15 mouse cellular contexts compared by ENCODE assay signal in the genomic region with DNA sequence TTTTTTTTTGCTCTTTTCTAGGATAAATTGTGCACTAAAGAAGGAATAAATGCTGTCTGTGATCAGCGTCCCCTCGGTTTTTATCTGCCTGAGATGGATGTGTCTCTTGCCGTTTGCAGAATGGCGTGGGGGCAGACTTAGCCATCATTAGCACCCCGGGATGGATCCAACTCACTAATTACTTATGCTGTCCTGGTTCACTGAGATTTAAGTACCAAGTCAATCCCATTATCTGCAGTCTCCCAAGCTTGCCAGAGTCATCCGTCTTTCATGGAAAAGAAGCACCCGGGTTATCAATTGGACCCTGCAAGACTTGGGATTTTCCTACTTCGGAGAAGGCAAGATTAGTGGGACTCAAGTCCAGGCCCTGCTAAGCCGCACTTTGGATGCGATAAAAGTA.
DNase-seq lines count a peak whose midpoint lies in the region; ATAC-seq and TF ChIP-seq lines count a peak whose summit lies in the region.
"Had no signal": no experiment of that assay in that cellular context is flagged by ENCODE, and none has a peak within 500 bp of the region (broad histone marks: within the 10 kb centered on the region; RNA-seq: fewer than 3 reads in every experiment).

No protein-coding gene starts in this region.

- H3K36me3 ChIP-seq in neural tube, embryonic 12.5 days, result no peaks in the 10 kb centered on the region
- no peaks in the 10 kb centered on the region for H3K36me3 ChIP-seq in hindbrain, embryonic 12.5 days
- H3K36me3 ChIP-seq in midbrain, embryonic 13.5 days, result no peaks in the 10 kb centered on the region
- H3K36me3 ChIP-seq in liver, embryonic 11.5 days (ENCODE audit: control insufficient read depth, insufficient read depth, low read length), result no peaks in the 10 kb centered on the region
- H3K36me3 ChIP-seq in liver, postnatal 0 days (replicated peaks; ENCODE audit: insufficient read depth, low read length), result no peaks in the 10 kb centered on the region
- H3K36me3 ChIP-seq: heart, embryonic 10.5 days; limb, embryonic 10.5 days; liver, embryonic 12.5 days had no signal

- H3K9ac ChIP-seq in neural tube, embryonic 12.5 days, result no peak overlapping the region
- no peak overlapping the region for H3K9ac ChIP-seq in hindbrain, embryonic 12.5 days
- no peak overlapping the region for H3K9ac ChIP-seq in midbrain, embryonic 13.5 days (replicated peaks)
- no peak overlapping the region for H3K9ac ChIP-seq in liver, embryonic 11.5 days (ENCODE audit: low read depth, low read length)
- no peak overlapping the region for H3K9ac ChIP-seq in liver, postnatal 0 days (replicated peaks)
- H3K9ac ChIP-seq: liver, embryonic 12.5 days had no signal

- H3K4me2 ChIP-seq in neural tube, embryonic 12.5 days (replicated peaks), result peak overlapping the region; percentile 38; the same call in 1 of the 2 replicates
- H3K4me2 ChIP-seq in hindbrain, embryonic 12.5 days (replicated peaks), result peak overlapping the region; percentile 38; the same call in 1 of the 2 replicates
- H3K4me2 ChIP-seq in midbrain, embryonic 13.5 days (replicated peaks), result peak overlapping the region; percentile 45
- H3K4me2 ChIP-seq in liver, embryonic 11.5 days, result no peak overlapping the region
- no peak overlapping the region for H3K4me2 ChIP-seq in liver, postnatal 0 days (ENCODE audit: low read depth, low read length)
- H3K4me2 ChIP-seq: liver, embryonic 12.5 days had no signal

- no peak for DNase-seq in neural tube, embryonic 10.5 days (ENCODE audit: extremely low spot score, low spot score)
- peak; percentile 83 for DNase-seq in retina, postnatal 1 day
- no peak for DNase-seq in testis, postnatal 10 days (ENCODE audit: low spot score)
- no peak for DNase-seq in liver, embryonic 11.5 days (ENCODE audit: low spot score)
- DNase-seq in liver, postnatal 0 days, result no peak
- DNase-seq: cerebellum, adult 9-10 months; gastrocnemius, postnatal 25 days; heart, postnatal 10 days had no signal

- H3K27ac ChIP-seq in neural tube, embryonic 12.5 days, result peak overlapping the region; percentile 62; the same call in 1 of the 2 replicates
- H3K27ac ChIP-seq in hindbrain, embryonic 12.5 days, result peak overlapping the region; percentile 74
- H3K27ac ChIP-seq in midbrain, embryonic 13.5 days, result peak overlapping the region; percentile 87
- no peak overlapping the region for H3K27ac ChIP-seq in liver, embryonic 11.5 days (ENCODE audit: low read depth, low read length)
- H3K27ac ChIP-seq in liver, postnatal 0 days (ENCODE audit: low read depth), result no peak overlapping the region
- H3K27ac ChIP-seq: heart, embryonic 10.5 days; layer of hippocampus, adult 2 months; limb, embryonic 10.5 days; liver, embryonic 12.5 days had no signal

- no peaks in the 10 kb centered on the region for H3K27me3 ChIP-seq in neural tube, embryonic 12.5 days (replicated peaks)
- no peaks in the 10 kb centered on the region for H3K27me3 ChIP-seq in hindbrain, embryonic 12.5 days
- no peaks in the 10 kb centered on the region for H3K27me3 ChIP-seq in midbrain, embryonic 13.5 days
- no peaks in the 10 kb centered on the region for H3K27me3 ChIP-seq in liver, embryonic 11.5 days (replicated peaks; ENCODE audit: control insufficient read depth, insufficient read depth, low read length)
- H3K27me3 ChIP-seq in liver, postnatal 0 days (ENCODE audit: insufficient read depth, low read length), result no peaks in the 10 kb centered on the region
- H3K27me3 ChIP-seq: liver, embryonic 12.5 days had no signal

- no peaks in the 10 kb centered on the region for H3K9me3 ChIP-seq in neural tube, embryonic 12.5 days
- H3K9me3 ChIP-seq in hindbrain, embryonic 12.5 days (replicated peaks), result no peaks in the 10 kb centered on the region
- no peaks in the 10 kb centered on the region for H3K9me3 ChIP-seq in midbrain, embryonic 13.5 days
- H3K9me3 ChIP-seq in liver, embryonic 11.5 days (ENCODE audit: control insufficient read depth, low read length), result no peaks in the 10 kb centered on the region
- no peaks in the 10 kb centered on the region for H3K9me3 ChIP-seq in liver, postnatal 0 days (ENCODE audit: low read length)
- H3K9me3 ChIP-seq: heart, embryonic 10.5 days; limb, embryonic 10.5 days; liver, embryonic 12.5 days had no signal

- no peak for TF ChIP-seq EP300 in liver, postnatal 0 days (IDR thresholded peaks at IDR 0.05; ENCODE audit: low read depth)

- H3K4me3 ChIP-seq in neural tube, embryonic 12.5 days, result no peak overlapping the region
- H3K4me3 ChIP-seq in hindbrain, embryonic 12.5 days, result no peak overlapping the region
- no peak overlapping the region for H3K4me3 ChIP-seq in midbrain, embryonic 13.5 days (replicated peaks)
- H3K4me3 ChIP-seq in liver, embryonic 11.5 days (ENCODE audit: low read depth, low read length), result no peak overlapping the region
- no peak overlapping the region for H3K4me3 ChIP-seq in liver, postnatal 0 days (ENCODE audit: low read depth, low read length)
- H3K4me3 ChIP-seq: heart, embryonic 10.5 days; limb, embryonic 10.5 days; liver, embryonic 12.5 days had no signal

- no peak for TF ChIP-seq CTCF in liver, postnatal 0 days (IDR thresholded peaks at IDR 0.05; ENCODE audit: low read depth)

- H3K4me1 ChIP-seq in neural tube, embryonic 12.5 days, result peaks cover 22% of the 10 kb centered on the region
- H3K4me1 ChIP-seq in hindbrain, embryonic 12.5 days, result peaks cover 36% of the 10 kb centered on the region
- peaks cover 61% of the 10 kb centered on the region for H3K4me1 ChIP-seq in midbrain, embryonic 13.5 days (replicated peaks)
- no peaks in the 10 kb centered on the region for H3K4me1 ChIP-seq in liver, embryonic 11.5 days (replicated peaks; ENCODE audit: control insufficient read depth, insufficient read depth, low read length)
- no peaks in the 10 kb centered on the region for H3K4me1 ChIP-seq in liver, postnatal 0 days (ENCODE audit: insufficient read depth)
- H3K4me1 ChIP-seq: heart, embryonic 10.5 days; limb, embryonic 10.5 days; liver, embryonic 12.5 days had no signal

- WGBS in neural tube, embryonic 12.5 days, result 31% methylated on average over 10 of the region's 10 CpGs
- WGBS in hindbrain, embryonic 12.5 days, result 51% methylated on average over 10 of the region's 10 CpGs
- WGBS in midbrain, embryonic 13.5 days, result 7% methylated on average over 10 of the region's 10 CpGs
- 58% methylated on average over 10 of the region's 10 CpGs for WGBS in liver, embryonic 11.5 days
- 76% methylated on average over 10 of the region's 10 CpGs for WGBS in liver, postnatal 0 days (ENCODE audit: insufficient replicate concordance)

- ATAC-seq in neural tube, embryonic 12.5 days (ENCODE audit: low FRiP score, low read depth), result no peak
- ATAC-seq in hindbrain, embryonic 12.5 days (ENCODE audit: low FRiP score), result peak; percentile 17; the same call in 1 of the 2 replicates
- no peak for ATAC-seq in midbrain, embryonic 13.5 days
- ATAC-seq in liver, embryonic 11.5 days (replicated peaks; ENCODE audit: low FRiP score), result no peak
- ATAC-seq in liver, postnatal 0 days, result no peak
- ATAC-seq: liver, embryonic 12.5 days had no signal

Comparison
In these comparisons a context has a peak if more than half of its experiments do, and no peak if none do; other contexts are left out.
1. H3K27ac ChIP-seq: peak in neural tube, embryonic 12.5 days (single experiment), hindbrain, embryonic 12.5 days (single experiment) and midbrain, embryonic 13.5 days (single experiment); none in liver, embryonic 11.5 days (single experiment) and liver, postnatal 0 days (single experiment).
2. H3K4me2 ChIP-seq: peak in neural tube, embryonic 12.5 days (single experiment), hindbrain, embryonic 12.5 days (single experiment) and midbrain, embryonic 13.5 days (single experiment); none in liver, embryonic 11.5 days (single experiment) and liver, postnatal 0 days (single experiment).